Mouse (Mus musculus) neural tube, embryonic 11.5 days (tissue): ENCODE measurements around the gene Gm20696. TPM values are rescaled to one million over a fixed set of nuclear protein-coding genes. Genes with fewer than 3 reads are reported as not detected.

Experiments used
- ATAC-seq: fragments of 200-750 bp; cut with Nextera tagmentation; 2 replicates; pipeline ENCODE4 v1.8.0; 2017; ENCODE audit warnings: moderate number of reproducible peaks, mild to moderate bottlenecking, moderate TSS enrichment, moderate library complexity; ENCODE audit not compliant: insufficient read depth, low FRiP score, low TSS enrichment
- DNase-seq: peaks from one replicate; pipeline ENCODE4 v3.0.0-alpha.2; 2015; ENCODE audit warnings: low spot score
- H3K27ac ChIP-seq: fragments of 300-500 bp; sonication (generic); 2 replicates; pipeline ENCODE4 v1.5.1; 2014; ENCODE audit warnings: low read depth, mild to moderate bottlenecking, low read length
- H3K27me3 ChIP-seq: fragments of 300-500 bp; sonication (generic); 2 replicates; pipeline ENCODE4 v1.6.1; 2014; ENCODE audit warnings: mild to moderate bottlenecking, low read length, mixed read lengths; ENCODE audit not compliant: control insufficient read depth, insufficient read depth
- H3K36me3 ChIP-seq: fragments of 300-500 bp; sonication (generic); 2 replicates; pipeline ENCODE4 v1.6.1; 2014; ENCODE audit warnings: mild to moderate bottlenecking, low read length, moderate library complexity, mixed read lengths; ENCODE audit not compliant: control insufficient read depth, insufficient read depth
- H3K4me1 ChIP-seq: fragments of 300-500 bp; sonication (generic); 2 replicates; pipeline ENCODE4 v1.6.1; 2014; ENCODE audit warnings: low read length, mixed read lengths; ENCODE audit not compliant: control insufficient read depth, insufficient read depth
- H3K4me2 ChIP-seq: fragments of 300-500 bp; sonication (generic); 2 replicates; pipeline ENCODE4 v1.6.1; 2014; ENCODE audit warnings: low read depth, mild to moderate bottlenecking, moderate library complexity
- H3K4me3 ChIP-seq: fragments of 300-500 bp; sonication (generic); 2 replicates; pipeline ENCODE4 v1.5.1; 2014; ENCODE audit warnings: low read depth, low read length
- H3K9ac ChIP-seq: fragments of 300-500 bp; sonication (generic); 2 replicates; pipeline ENCODE4 v1.6.1; 2014; ENCODE audit warnings: mild to moderate bottlenecking, low read length
- H3K9me3 ChIP-seq: fragments of 300-500 bp; sonication (generic); 2 replicates; pipeline ENCODE4 v1.6.1; 2016; ENCODE audit warnings: low read length; ENCODE audit not compliant: control insufficient read depth
- WGBS: fragments of 180-500 bp; shearing (Covaris S2); extraction: QIAGEN DNeasy Blood & Tissue Kit; methylation state at CpG from one replicate; pipeline ENCODE4 v1.1.7; 2014; 5-methylcytosine and 5-hydroxymethylcytosine counted together
- polyA plus RNA-seq: library from polyadenylated mRNA; unstranded; fragments of >200 nt; fragmentation: Nextera tagmentation; extraction: Ambion mirVana; gene quantifications from 2 replicates; pipeline ENCODE4 v1.2.1, GENCODE M21; 2014

Gene Gm20696
- polyA plus RNA-seq, 1 experiment from 2014 or later: 2.5 TPM

DNA sequence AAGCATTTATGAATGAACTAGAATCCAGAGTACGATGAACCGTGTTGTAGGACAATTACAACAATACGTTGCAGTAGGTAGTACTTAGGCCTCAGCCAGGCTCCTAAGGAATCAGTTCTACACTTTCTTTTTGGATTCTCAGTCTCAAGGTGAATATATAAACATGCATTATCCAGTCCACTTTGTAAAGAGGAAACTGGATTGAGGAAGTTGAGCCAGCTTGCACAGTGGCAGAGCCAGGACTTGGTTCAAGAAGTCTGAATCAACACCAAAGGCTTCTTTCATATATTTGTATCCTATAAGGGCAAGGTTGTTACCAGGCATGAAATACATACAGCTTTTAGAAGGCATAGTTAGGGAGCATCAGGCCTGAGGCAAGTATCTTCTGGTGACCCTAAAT is 322.2 kb downstream of the Gm20696 start:
- peaks cover 4% of the 10 kb centered on the region for H3K4me1 ChIP-seq
- no peaks in the 10 kb centered on the region for H3K9me3 ChIP-seq
- no peaks in the 10 kb centered on the region for H3K27me3 ChIP-seq
- no peak for ATAC-seq
- H3K27ac ChIP-seq: no peak overlapping the region
- 93% methylated on average over 3 of the region's 3 CpGs for whole genome bisulfite sequencing
- no peak overlapping the region for H3K4me2 ChIP-seq
- no peaks in the 10 kb centered on the region for H3K36me3 ChIP-seq
- DNase-seq: no peak
- no peak overlapping the region for H3K9ac ChIP-seq
- no peak overlapping the region for H3K4me3 ChIP-seq

- ATAC-seq: no peak
- 95% methylated on average over 3 of the region's 3 CpGs for WGBS
- no peak for DNase-seq
These were observed 322.8 kb downstream of the Gm20696 start for GRCm38 (mm10) chr6:99343815-99344214.

DNA sequence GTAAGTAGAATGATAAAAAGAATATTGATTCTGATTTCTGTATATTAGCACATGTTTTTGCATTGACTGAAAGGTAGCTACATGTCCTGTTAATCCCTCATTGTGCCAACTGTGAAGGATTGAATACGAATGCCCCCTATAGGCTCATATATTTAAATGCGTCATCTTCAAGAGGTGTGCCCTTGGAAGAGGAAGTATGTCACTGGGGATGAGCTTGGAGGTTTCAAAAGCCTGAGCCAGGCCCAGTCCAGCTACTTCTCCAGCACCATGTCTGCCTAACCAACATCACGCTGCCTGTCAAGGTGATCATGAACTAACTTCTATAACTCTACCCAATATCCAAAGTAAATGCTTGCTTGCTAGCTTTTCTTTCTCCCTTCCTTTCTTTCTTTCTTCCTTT is 324.2 kb downstream of the Gm20696 start:
- 94% methylated on average over 3 of the region's 3 CpGs for WGBS
- H3K4me3 ChIP-seq: no peak overlapping the region
- ATAC-seq (no peak), DNase-seq (no peak)
- H3K36me3 ChIP-seq: no peaks in the 10 kb centered on the region
- H3K9ac ChIP-seq: no peak overlapping the region
- H3K9me3 ChIP-seq: no peaks in the 10 kb centered on the region
- H3K4me2 ChIP-seq: no peak overlapping the region
- no peak overlapping the region for H3K27ac ChIP-seq
- H3K27me3 ChIP-seq: no peaks in the 10 kb centered on the region
- H3K4me1 ChIP-seq: peaks cover 18% of the 10 kb centered on the region

More at GRCm38 (mm10) chr6:99343815-99344214, 322.8 kb downstream of the Gm20696 start:
- no peak overlapping the region for H3K27ac ChIP-seq
- no peak overlapping the region for H3K9ac ChIP-seq
- H3K4me1 ChIP-seq: peaks cover 6% of the 10 kb centered on the region
- no peak overlapping the region for H3K4me2 ChIP-seq
- H3K9me3 ChIP-seq: no peaks in the 10 kb centered on the region
- no peaks in the 10 kb centered on the region for H3K36me3 ChIP-seq
- H3K27me3 ChIP-seq: no peaks in the 10 kb centered on the region
- H3K4me3 ChIP-seq: no peak overlapping the region

- ATAC-seq: no peak
- WGBS: 89% methylated on average over 4 of the region's 4 CpGs
These were observed 325.7 kb downstream of the Gm20696 start for GRCm38 (mm10) chr6:99340902-99341301.

DNA sequence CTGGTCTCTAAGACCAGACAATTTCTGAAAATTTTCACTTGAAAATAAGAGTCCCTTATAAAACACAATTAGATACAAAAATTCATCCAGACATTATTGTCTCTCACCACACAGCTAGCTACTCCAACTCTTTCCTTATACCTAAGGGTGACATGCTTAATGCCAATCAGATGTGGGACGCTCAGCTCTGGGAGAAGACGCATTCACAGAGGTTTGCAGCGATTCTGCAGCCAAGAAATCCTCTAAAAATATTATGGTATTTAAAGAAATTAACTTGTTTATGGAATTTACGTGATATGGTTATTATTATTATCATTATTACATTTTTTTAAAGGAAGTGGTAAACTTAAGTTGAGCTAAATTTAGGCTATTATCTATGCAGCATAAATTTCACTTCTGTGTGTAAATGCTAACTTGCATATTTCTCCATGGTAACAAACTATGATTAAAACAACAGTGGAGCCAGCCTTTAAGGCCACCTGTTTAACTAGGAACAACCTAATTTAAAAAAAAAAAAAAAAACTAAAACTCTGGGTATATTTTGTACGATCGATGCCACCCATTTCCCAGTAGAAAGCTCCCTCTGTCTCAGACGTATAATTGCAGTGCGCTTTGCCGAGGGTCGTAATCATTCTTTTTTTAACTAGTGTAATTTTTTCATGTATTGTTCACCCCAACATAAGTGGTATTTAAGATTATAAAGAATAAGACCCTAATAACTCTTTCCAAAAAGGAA is 326.4 kb downstream of the Gm20696 start:
- 81% methylated on average over 10 of the region's 10 CpGs for WGBS
- ATAC-seq (no peak), DNase-seq (no peak)
- Histone ChIP-seq H3K36me3 (no peaks in the 10 kb centered on the region), H3K4me3 (no peak overlapping the region), H3K4me1 (peaks cover 26% of the 10 kb centered on the region), H3K27me3 (no peaks in the 10 kb centered on the region), H3K4me2 (no peak overlapping the region), H3K9me3 (no peaks in the 10 kb centered on the region), H3K27ac (no peak overlapping the region), H3K9ac (no peak overlapping the region)

More at GRCm38 (mm10) chr6:99340902-99341301, 325.7 kb downstream of the Gm20696 start:
- H3K4me1 ChIP-seq: peaks cover 24% of the 10 kb centered on the region
- no peak overlapping the region for H3K4me2 ChIP-seq
- no peaks in the 10 kb centered on the region for H3K27me3 ChIP-seq
- H3K9ac ChIP-seq: no peak overlapping the region
- H3K9me3 ChIP-seq: no peaks in the 10 kb centered on the region
- no peak for DNase-seq
- no peak overlapping the region for H3K4me3 ChIP-seq
- H3K36me3 ChIP-seq: no peaks in the 10 kb centered on the region
- H3K27ac ChIP-seq: no peak overlapping the region

GRCm38 (mm10) chr6:99339343-99339620 is 327.3 kb downstream of the Gm20696 start:
- Histone ChIP-seq H3K36me3 (no peaks in the 10 kb centered on the region), H3K27ac (no peak overlapping the region), H3K4me1 (peaks cover 26% of the 10 kb centered on the region), H3K4me3 (no peak overlapping the region), H3K9me3 (no peaks in the 10 kb centered on the region), H3K9ac (no peak overlapping the region), H3K4me2 (no peak overlapping the region), H3K27me3 (no peaks in the 10 kb centered on the region)
- DNase-seq (peak; percentile 28), ATAC-seq (no peak)
- 30% methylated on average over 5 of the region's 5 CpGs for WGBS

GRCm38 (mm10) chr6:99338593-99339342 is 327.8 kb downstream of the Gm20696 start:
- H3K9me3 ChIP-seq: no peaks in the 10 kb centered on the region
- H3K4me2 ChIP-seq: no peak overlapping the region
- no peak for DNase-seq
- no peaks in the 10 kb centered on the region for H3K36me3 ChIP-seq
- H3K9ac ChIP-seq: no peak overlapping the region
- no peaks in the 10 kb centered on the region for H3K27me3 ChIP-seq
- no peak for ATAC-seq
- H3K4me3 ChIP-seq: no peak overlapping the region
- peaks cover 26% of the 10 kb centered on the region for H3K4me1 ChIP-seq
- WGBS: 38% methylated on average over 9 of the region's 9 CpGs
- H3K27ac ChIP-seq: no peak overlapping the region

DNA sequence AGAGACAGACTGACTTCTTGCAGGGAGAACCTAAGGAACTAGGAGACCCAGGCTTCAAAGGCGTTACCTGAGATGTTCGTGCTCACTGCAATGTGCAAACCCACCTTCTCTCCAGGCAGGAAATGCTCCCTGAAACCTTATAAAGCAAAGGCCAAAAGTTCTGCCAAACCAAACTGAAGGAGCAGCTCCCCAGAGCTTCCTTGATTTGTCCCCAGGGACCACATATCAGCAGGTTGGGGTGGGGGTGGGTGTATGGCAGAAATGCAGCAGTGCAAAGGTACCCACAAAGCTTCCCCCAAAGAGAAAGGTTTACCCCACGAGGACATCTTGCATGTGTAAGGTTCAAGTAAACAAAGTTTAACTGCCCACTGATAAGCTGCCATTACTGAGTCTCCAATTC is 328.4 kb downstream of the Gm20696 start:
- Histone ChIP-seq H3K27ac (no peak overlapping the region), H3K36me3 (no peaks in the 10 kb centered on the region), H3K9ac (no peak overlapping the region), H3K27me3 (no peaks in the 10 kb centered on the region), H3K9me3 (no peaks in the 10 kb centered on the region), H3K4me1 (peaks cover 26% of the 10 kb centered on the region), H3K4me2 (no peak overlapping the region), H3K4me3 (no peak overlapping the region)
- DNase-seq (no peak), ATAC-seq (no peak)
- 53% methylated on average over 3 of the region's 3 CpGs for WGBS

GRCm38 (mm10) chr6:99337575-99337974 is 329.0 kb downstream of the Gm20696 start:
- 53% methylated on average over 6 of the region's 6 CpGs for WGBS
- ATAC-seq: no peak
- H3K27me3 ChIP-seq: no peaks in the 10 kb centered on the region
- DNase-seq: no peak
- H3K36me3 ChIP-seq: no peaks in the 10 kb centered on the region
- no peak overlapping the region for H3K27ac ChIP-seq
- peaks cover 26% of the 10 kb centered on the region for H3K4me1 ChIP-seq
- H3K9ac ChIP-seq: no peak overlapping the region
- H3K4me2 ChIP-seq: no peak overlapping the region
- H3K4me3 ChIP-seq: no peak overlapping the region
- no peaks in the 10 kb centered on the region for H3K9me3 ChIP-seq
